Mouse (Mus musculus): Measurements from ENCODE around the gene Dpep2nb.

DNA sequence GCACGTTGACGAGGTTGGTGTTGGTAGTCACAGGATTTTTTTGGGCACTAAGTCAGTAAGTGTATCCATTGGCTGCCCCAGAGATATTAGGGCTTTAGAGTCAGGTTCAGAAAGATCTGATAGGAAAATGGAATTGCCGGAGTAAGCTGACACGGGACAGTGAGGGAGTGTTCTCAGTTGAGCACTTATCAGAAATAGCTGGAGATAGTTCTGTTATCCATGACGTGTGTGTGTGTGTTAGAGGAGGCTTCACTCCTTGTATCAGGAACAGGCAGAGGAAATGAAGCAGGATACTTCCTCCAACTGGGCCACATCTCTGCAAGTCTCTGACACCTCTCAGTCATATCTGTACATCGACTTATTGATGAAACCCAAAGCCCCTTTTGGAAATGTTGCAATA, 10.5 kb upstream of the Dpep2nb start:
- no peak for TF ChIP-seq POLR2A (IDR thresholded peaks at IDR 0.05; ENCODE audit: insufficient read length, low read depth)
- TF ChIP-seq MYOG (IDR thresholded peaks at IDR 0.05; ENCODE audit: control insufficient read depth in 1 of 3, insufficient read depth in 1 of 3, insufficient read length in 2 of 3, low read depth in 2 of 3): no peak
- TF ChIP-seq E2F4 (IDR thresholded peaks at IDR 0.05; ENCODE audit: insufficient read depth): no peak
- TF ChIP-seq POLR2AphosphoS2 (IDR thresholded peaks at IDR 0.05; ENCODE audit: insufficient read length, low read depth): no peak
